Mouse (Mus musculus) liver, embryonic 13.5 days (tissue): ENCODE results near the gene Edf1. TPM values are rescaled to one million over a fixed set of nuclear protein-coding genes. Genes with fewer than 3 reads are reported as not detected.
A peak's percentile ranks its signal among the peaks of the same experiment; 100 is the strongest.
"Not testable (repeated sequence)": the region's sequence is repeated elsewhere in the genome, so short reads cannot be mapped to it uniquely, and the experiment has no call there.

Experiments
- ATAC-seq: fragments of 200-750 bp; cut with Nextera tagmentation; 2 replicates; pipeline ENCODE4 v1.8.0; 2017; ENCODE audit warnings: low read depth, mild to moderate bottlenecking, moderate number of reproducible peaks, moderate library complexity
- DNase-seq: peaks from one replicate; pipeline ENCODE4 v3.0.0; 2022
- H3K27ac ChIP-seq: fragments of 300-500 bp; sonication (generic); 2 replicates; pipeline ENCODE4 v1.5.1; 2015; ENCODE audit warnings: moderate library complexity, mild to moderate bottlenecking, inconsistent platforms
- H3K27me3 ChIP-seq: fragments of 300-500 bp; sonication (generic); 2 replicates; pipeline ENCODE4 v1.6.1; 2015; ENCODE audit warnings: mild to moderate bottlenecking, inconsistent platforms
- H3K36me3 ChIP-seq: fragments of 300-500 bp; sonication (generic); 2 replicates; pipeline ENCODE4 v1.6.1; 2015; ENCODE audit warnings: mild to moderate bottlenecking, inconsistent platforms
- H3K4me1 ChIP-seq: fragments of 300-500 bp; sonication (generic); replicated peaks from 2 replicates; pipeline ENCODE4 v1.6.1; 2015; ENCODE audit warnings: inconsistent platforms
- H3K4me2 ChIP-seq: fragments of 300-500 bp; sonication (generic); 2 replicates; pipeline ENCODE4 v1.6.1; 2015; ENCODE audit warnings: inconsistent platforms, mild to moderate bottlenecking, moderate library complexity
- H3K4me3 ChIP-seq: fragments of 300-500 bp; sonication (generic); replicated peaks from 2 replicates; pipeline ENCODE4 v1.5.1; 2015; ENCODE audit warnings: mild to moderate bottlenecking, inconsistent platforms
- H3K9ac ChIP-seq: fragments of 300-500 bp; sonication (generic); 2 replicates; pipeline ENCODE4 v1.6.1; 2015; ENCODE audit warnings: mild to moderate bottlenecking, inconsistent platforms
- H3K9me3 ChIP-seq: fragments of 300-500 bp; sonication (generic); replicated peaks from 2 replicates; pipeline ENCODE4 v1.6.1; 2016; ENCODE audit warnings: inconsistent platforms
- WGBS: fragments of 180-500 bp; shearing (Covaris S2); methylation state at CpG from one replicate; pipeline ENCODE4 v1.1.7; 2015; ENCODE audit not compliant: insufficient replicate concordance; 5-methylcytosine and 5-hydroxymethylcytosine counted together
- polyA plus RNA-seq: library from polyadenylated mRNA; unstranded; fragments of >200 nt; fragmentation: Nextera tagmentation; extraction: Ambion mirVana; gene quantifications from 2 replicates; pipeline ENCODE4 v1.2.1, GENCODE M21; 2015

Edf1 gene
- polyA plus RNA-seq, 1 experiment from 2014 or later: 275 TPM

- H3K4me2 ChIP-seq: peak within 1 kb of the TSS; percentile 91
- peak within 1 kb of the TSS; percentile 91 for H3K9ac ChIP-seq
- H3K36me3 ChIP-seq: peaks cover 11% of the 10 kb centered on the region
- no peaks in the 10 kb centered on the region for H3K9me3 ChIP-seq
- ATAC-seq: peak; percentile 100
- H3K27ac ChIP-seq: peak within 1 kb of the TSS; percentile 80
- DNase-seq: peak; percentile 98
- 4% methylated on average over 48 of the region's 48 CpGs for WGBS
- H3K4me3 ChIP-seq: peak within 1 kb of the TSS; percentile 85
- no peaks in the 10 kb centered on the region for H3K27me3 ChIP-seq
- H3K4me1 ChIP-seq: peaks cover 28% of the 10 kb centered on the region
Measured at GRCm38 (mm10) chr2:25546811-25547491, 10.7 kb upstream of the Edf1 start, which contains the start of gene Traf2. Gene Traf2, minus strand, starts transcription at chr2:25546940.

GRCm38 (mm10) chr2:25549021-25549991, 8.3 kb upstream of the Edf1 start:
- Histone ChIP-seq H3K9me3 (no peaks in the 10 kb centered on the region), H3K27me3 (no peaks in the 10 kb centered on the region), H3K9ac (no peak overlapping the region), H3K4me1 (peaks cover 26% of the 10 kb centered on the region), H3K27ac (no peak overlapping the region), H3K4me2 (no peak overlapping the region), H3K4me3 (no peak overlapping the region), H3K36me3 (peaks cover 10% of the 10 kb centered on the region)
- WGBS: 64% methylated on average over 9 of the region's 9 CpGs
- ATAC-seq (no peak), DNase-seq (no peak)

- Histone ChIP-seq H3K4me3 (no peak overlapping the region), H3K36me3 (no peaks in the 10 kb centered on the region), H3K4me1 (peaks cover 9% of the 10 kb centered on the region), H3K9me3 (no peaks in the 10 kb centered on the region), H3K4me2 (no peak overlapping the region), H3K27ac (no peak overlapping the region), H3K9ac (no peak overlapping the region), H3K27me3 (no peaks in the 10 kb centered on the region)
- DNase-seq (no peak), ATAC-seq (no peak)
- WGBS: 43% methylated on average over 5 of the region's 5 CpGs
Measured at GRCm38 (mm10) chr2:25551186-25551585, 6.5 kb upstream of the Edf1 start.

GRCm38 (mm10) chr2:25553171-25553786, 4.4 kb upstream of the Edf1 start:
- ATAC-seq, DNase-seq, H3K27me3 ChIP-seq, H3K4me3 ChIP-seq, H3K9ac ChIP-seq, H3K4me2 ChIP-seq, H3K36me3 ChIP-seq, H3K9me3 ChIP-seq, H3K27ac ChIP-seq: not testable (repeated sequence)
- peaks cover 14% of the 10 kb centered on the region for H3K4me1 ChIP-seq
- WGBS: 73% methylated on average over 4 of the region's 4 CpGs

- not testable (repeated sequence) for H3K9ac ChIP-seq, H3K9me3 ChIP-seq, H3K27me3 ChIP-seq, DNase-seq, H3K4me3 ChIP-seq, ATAC-seq, H3K4me2 ChIP-seq, H3K27ac ChIP-seq
- Histone ChIP-seq H3K36me3 (peaks cover 14% of the 10 kb centered on the region), H3K4me1 (peaks cover 28% of the 10 kb centered on the region)
- WGBS: 41% methylated on average over 2 of the region's 2 CpGs
Measured at GRCm38 (mm10) chr2:25555479-25555878, 2.2 kb upstream of the Edf1 start.

GRCm38 (mm10) chr2:25556296-25556695, 1.4 kb upstream of the Edf1 start:
- peaks cover 28% of the 10 kb centered on the region for H3K4me1 ChIP-seq
- peaks cover 22% of the 10 kb centered on the region for H3K36me3 ChIP-seq
- peak overlapping the region; percentile 97 for H3K4me2 ChIP-seq
- H3K27ac ChIP-seq: no peak overlapping the region
- no peak overlapping the region for H3K9ac ChIP-seq
- no peak for DNase-seq
- no peaks in the 10 kb centered on the region for H3K27me3 ChIP-seq
- 54% methylated on average over 1 of the region's 1 CpGs for WGBS
- no peak for ATAC-seq
- H3K9me3 ChIP-seq: no peaks in the 10 kb centered on the region
- peak overlapping the region; percentile 95; the same call in 1 of the 2 replicates for H3K4me3 ChIP-seq

- WGBS: under 1% methylated on average over 24 of the region's 24 CpGs
- Histone ChIP-seq H3K4me2 (peak overlapping the region; percentile 97), H3K27me3 (no peaks in the 10 kb centered on the region), H3K36me3 (peaks cover 38% of the 10 kb centered on the region), H3K27ac (peak overlapping the region; percentile 85), H3K4me1 (peaks cover 35% of the 10 kb centered on the region), H3K9ac (peak overlapping the region; percentile 96), H3K4me3 (peak overlapping the region; percentile 95), H3K9me3 (no peaks in the 10 kb centered on the region)
- ATAC-seq (peak; percentile 66), DNase-seq (no peak)
Measured at GRCm38 (mm10) chr2:25557964-25558360, 315 bp downstream of the Edf1 start.

GRCm38 (mm10) chr2:25558774-25559173, 1.1 kb downstream of the Edf1 start:
- H3K9me3 ChIP-seq: no peaks in the 10 kb centered on the region
- 64% methylated on average over 6 of the region's 6 CpGs for WGBS
- no peaks in the 10 kb centered on the region for H3K27me3 ChIP-seq
- DNase-seq (no peak), ATAC-seq (no peak)
- peak overlapping the region; percentile 95 for H3K4me3 ChIP-seq
- peaks cover 47% of the 10 kb centered on the region for H3K36me3 ChIP-seq
- peak overlapping the region; percentile 97 for H3K4me2 ChIP-seq
- peak overlapping the region; percentile 85 for H3K27ac ChIP-seq
- H3K9ac ChIP-seq: peak overlapping the region; percentile 96
- H3K4me1 ChIP-seq: peaks cover 35% of the 10 kb centered on the region

- peaks cover 35% of the 10 kb centered on the region for H3K4me1 ChIP-seq
- H3K27me3 ChIP-seq: no peaks in the 10 kb centered on the region
- no peak overlapping the region for H3K27ac ChIP-seq
- H3K4me2 ChIP-seq: no peak overlapping the region
- H3K9me3 ChIP-seq: no peaks in the 10 kb centered on the region
- peaks cover 62% of the 10 kb centered on the region for H3K36me3 ChIP-seq
- DNase-seq (no peak), ATAC-seq (no peak)
- 94% methylated on average over 8 of the region's 8 CpGs for WGBS
- H3K4me3 ChIP-seq: no peak overlapping the region
- no peak overlapping the region for H3K9ac ChIP-seq
Measured at GRCm38 (mm10) chr2:25560551-25560950, 2.9 kb downstream of the Edf1 start.

- Histone ChIP-seq H3K27me3 (no peaks in the 10 kb centered on the region), H3K36me3 (peaks cover 66% of the 10 kb centered on the region), H3K4me2 (no peak overlapping the region), H3K27ac (no peak overlapping the region), H3K9ac (no peak overlapping the region), H3K4me1 (peaks cover 26% of the 10 kb centered on the region), H3K4me3 (no peak overlapping the region), H3K9me3 (no peaks in the 10 kb centered on the region)
- DNase-seq (no peak), ATAC-seq (no peak)
- WGBS: 81% methylated on average over 9 of the region's 9 CpGs
Measured at GRCm38 (mm10) chr2:25561946-25562345, 4.3 kb downstream of the Edf1 start.

- ATAC-seq (no peak), DNase-seq (no peak)
- no peak overlapping the region for H3K4me2 ChIP-seq
- peaks cover 13% of the 10 kb centered on the region for H3K4me1 ChIP-seq
- no peaks in the 10 kb centered on the region for H3K9me3 ChIP-seq
- 84% methylated on average over 8 of the region's 8 CpGs for WGBS
- H3K27ac ChIP-seq: no peak overlapping the region
- H3K9ac ChIP-seq: no peak overlapping the region
- H3K36me3 ChIP-seq: peaks cover 64% of the 10 kb centered on the region
- no peak overlapping the region for H3K4me3 ChIP-seq
- H3K27me3 ChIP-seq: no peaks in the 10 kb centered on the region
Measured at GRCm38 (mm10) chr2:25565741-25566140, 8.1 kb downstream of the Edf1 start.
